Mouse (Mus musculus): ENCODE results near the gene Lrrc4c.

Gene Lrrc4c

GRCm38 (mm10) chr2:97469396-97469795 is 1151.4 kb downstream of the Lrrc4c start:
- DNase-seq (ENCODE audit: low read depth, low spot score): no peak

- no peak for DNase-seq (ENCODE audit: low read depth, low spot score)
Observed at GRCm38 (mm10) chr2:97478175-97478924, 1160.4 kb downstream of the Lrrc4c start.

GRCm38 (mm10) chr2:97478925-97479298 is 1160.9 kb downstream of the Lrrc4c start:
- no peak for DNase-seq (ENCODE audit: low read depth, low spot score)

- no peak for DNase-seq (ENCODE audit: low read depth, low spot score)
Observed at GRCm38 (mm10) chr2:97484990-97485389, 1167.0 kb downstream of the Lrrc4c start.

GRCm38 (mm10) chr2:97485609-97486008 is 1167.6 kb downstream of the Lrrc4c start:
- DNase-seq (ENCODE audit: low read depth, low spot score): no peak

- no peak for DNase-seq (ENCODE audit: low read depth, low spot score)
Observed at GRCm38 (mm10) chr2:97487567-97487966, 1169.6 kb downstream of the Lrrc4c start.

GRCm38 (mm10) chr2:97497069-97497468 is 1179.1 kb downstream of the Lrrc4c start:
- DNase-seq (ENCODE audit: low read depth, low spot score): no peak

GRCm38 (mm10) chr2:97502501-97502900 is 1184.5 kb downstream of the Lrrc4c start:
- DNase-seq (ENCODE audit: low read depth, low spot score): no peak

GRCm38 (mm10) chr2:97504902-97505301 is 1186.9 kb downstream of the Lrrc4c start:
- no peak for DNase-seq (ENCODE audit: low read depth, low spot score)

- DNase-seq (ENCODE audit: low read depth, low spot score): no peak
Observed at GRCm38 (mm10) chr2:97524256-97524922, 1206.4 kb downstream of the Lrrc4c start.

GRCm38 (mm10) chr2:97525107-97525506 is 1207.1 kb downstream of the Lrrc4c start:
- no peak for DNase-seq (ENCODE audit: low read depth, low spot score)

GRCm38 (mm10) chr2:97530622-97531021 is 1212.7 kb downstream of the Lrrc4c start:
- no peak for DNase-seq (ENCODE audit: low read depth, low spot score)

GRCm38 (mm10) chr2:97543691-97544672 is 1226.0 kb downstream of the Lrrc4c start:
- no peak for DNase-seq (ENCODE audit: low read depth, low spot score)

- no peak for DNase-seq (ENCODE audit: low read depth, low spot score)
Observed at GRCm38 (mm10) chr2:97544673-97545071, 1226.7 kb downstream of the Lrrc4c start.

- DNase-seq (ENCODE audit: low read depth, low spot score): no peak
Observed at GRCm38 (mm10) chr2:97545946-97546345, 1228.0 kb downstream of the Lrrc4c start.

GRCm38 (mm10) chr2:97564509-97564908 is 1246.5 kb downstream of the Lrrc4c start:
- no peak for DNase-seq (ENCODE audit: low read depth, low spot score)

- no peak for DNase-seq (ENCODE audit: low read depth, low spot score)
Observed at GRCm38 (mm10) chr2:97568954-97569353, 1251.0 kb downstream of the Lrrc4c start.

GRCm38 (mm10) chr2:97574921-97575320 is 1257.0 kb downstream of the Lrrc4c start:
- no peak for DNase-seq (ENCODE audit: low read depth, low spot score)

- DNase-seq (ENCODE audit: low read depth, low spot score): no peak
Observed at GRCm38 (mm10) chr2:97581132-97581531, 1263.2 kb downstream of the Lrrc4c start.

- no peak for DNase-seq (ENCODE audit: low read depth, low spot score)
Observed at GRCm38 (mm10) chr2:97586322-97586721, 1268.4 kb downstream of the Lrrc4c start.

- no peak for DNase-seq (ENCODE audit: low read depth, low spot score)
Observed at GRCm38 (mm10) chr2:97590563-97590962, 1272.6 kb downstream of the Lrrc4c start.

- DNase-seq (ENCODE audit: low read depth, low spot score): no peak
Observed at GRCm38 (mm10) chr2:97604182-97604581, 1286.2 kb downstream of the Lrrc4c start.
